Mouse (Mus musculus): Measurements from ENCODE around the gene Htr3b.

GRCm38 (mm10) chr9:48893986-48894385, 70.8 kb downstream of the Htr3b start:
- no peak for TF ChIP-seq GATA1 (IDR thresholded peaks at IDR 0.05; ENCODE audit: borderline replicate concordance, low read length)
- TF ChIP-seq FLI1 (IDR thresholded peaks at IDR 0.05; ENCODE audit: low read length) = no peak

All from megakaryocyte, embryonic 14.5 days (primary cell).